Mouse (Mus musculus): ENCODE data around the gene Wdr43. TPM values are rescaled to one million over a fixed set of nuclear protein-coding genes. Genes with fewer than 3 reads are reported as not detected.

The Wdr43 gene
- total and polyA plus RNA-seq, 2 experiments from 2014 or later: 19.4 to 33.6 TPM

DNA sequence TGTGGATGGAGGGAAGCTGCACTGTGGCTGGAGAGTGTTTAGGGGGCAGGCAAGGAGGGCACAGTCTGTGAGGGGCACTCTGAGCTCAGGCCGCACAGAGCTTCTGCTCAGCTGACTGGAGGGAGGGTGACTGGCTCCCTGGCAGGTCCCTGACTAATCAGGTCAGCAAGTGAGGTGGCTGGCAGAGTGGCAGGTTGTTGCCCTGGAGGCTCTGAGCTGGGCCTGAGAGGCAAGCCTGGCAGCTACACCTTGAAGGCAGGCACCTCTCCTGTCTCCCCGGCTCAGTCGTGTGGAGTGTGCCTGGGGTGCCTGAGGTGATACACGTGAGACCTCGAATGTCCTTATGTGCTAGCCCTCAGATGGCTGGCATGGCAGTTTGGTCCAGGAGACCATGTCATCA lies 80.7 kb downstream of the Wdr43 start:
- Histone ChIP-seq H3K27me3 (ENCODE audit: insufficient read depth, low read length) (no peaks in the 10 kb centered on the region), H3K36me3 (ENCODE audit: insufficient read depth, low read length) (no peaks in the 10 kb centered on the region), H3K27ac (no peak overlapping the region), H3K9ac (replicated peaks; ENCODE audit: low read length) (no peak overlapping the region), H3K4me3 (ENCODE audit: low read length) (no peak overlapping the region), H3K4me2 (ENCODE audit: low read depth, low read length) (no peak overlapping the region), H3K9me3 (ENCODE audit: low read length) (no peaks in the 10 kb centered on the region), H3K4me1 (ENCODE audit: insufficient read depth, low read length) (peaks cover 3% of the 10 kb centered on the region)
- 78% methylated on average over 5 of the region's 5 CpGs for WGBS
- ATAC-seq (no peak), DNase-seq (ENCODE audit: low spot score) (no peak)
- TF ChIP-seq CTCF (IDR thresholded peaks at IDR 0.05; ENCODE audit: low read depth): no peak

DNA sequence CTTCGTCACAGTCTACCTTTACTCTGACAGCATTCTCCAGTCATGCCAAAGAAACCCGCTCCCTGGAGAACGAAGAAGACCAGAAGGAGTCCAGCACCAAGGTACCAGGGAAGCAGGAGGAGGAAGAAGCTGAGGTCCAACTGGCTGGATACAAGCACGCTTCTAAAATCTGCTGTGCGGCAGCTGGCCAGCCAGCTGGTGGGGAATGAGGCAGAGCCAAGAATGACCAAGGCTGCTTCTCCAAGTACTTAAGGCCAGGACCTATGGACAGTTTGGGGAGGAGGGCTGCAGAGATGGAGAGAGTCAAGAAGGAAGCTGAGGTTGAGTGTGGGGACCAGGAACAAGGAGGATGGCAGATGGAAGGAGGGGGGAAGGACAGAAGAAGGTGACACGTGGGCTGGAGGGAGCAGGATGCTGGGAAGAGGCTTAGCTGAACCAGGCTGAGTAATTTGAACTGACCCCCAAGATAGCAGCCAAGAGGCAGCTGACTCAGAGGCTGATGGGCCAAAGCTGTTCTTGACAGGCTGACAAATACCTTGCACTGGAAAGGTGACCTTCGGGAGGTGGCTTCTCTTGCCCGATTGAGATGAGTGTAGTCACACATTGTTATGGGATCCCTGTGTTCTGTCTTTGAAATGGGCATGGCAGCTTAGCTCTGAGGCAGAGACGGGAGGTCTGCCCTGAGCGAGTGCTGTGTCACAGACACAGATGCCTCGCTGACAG lies 82.4 kb downstream of the Wdr43 start:
- Histone ChIP-seq H3K36me3 (ENCODE audit: insufficient read depth, low read length) (no peaks in the 10 kb centered on the region), H3K9me3 (ENCODE audit: low read length) (no peaks in the 10 kb centered on the region), H3K27me3 (ENCODE audit: insufficient read depth, low read length) (no peaks in the 10 kb centered on the region), H3K27ac (no peak overlapping the region), H3K4me3 (ENCODE audit: low read length) (no peak overlapping the region), H3K4me1 (ENCODE audit: insufficient read depth, low read length) (no peaks in the 10 kb centered on the region), H3K9ac (replicated peaks; ENCODE audit: low read length) (no peak overlapping the region), H3K4me2 (ENCODE audit: low read depth, low read length) (no peak overlapping the region)
- ATAC-seq (peak; percentile 19; the same call in 1 of the 2 replicates), DNase-seq (ENCODE audit: low spot score) (peak; percentile 36)
- no peak for TF ChIP-seq CTCF (IDR thresholded peaks at IDR 0.05; ENCODE audit: low read depth)
- WGBS: 69% methylated on average over 11 of the region's 11 CpGs

DNA sequence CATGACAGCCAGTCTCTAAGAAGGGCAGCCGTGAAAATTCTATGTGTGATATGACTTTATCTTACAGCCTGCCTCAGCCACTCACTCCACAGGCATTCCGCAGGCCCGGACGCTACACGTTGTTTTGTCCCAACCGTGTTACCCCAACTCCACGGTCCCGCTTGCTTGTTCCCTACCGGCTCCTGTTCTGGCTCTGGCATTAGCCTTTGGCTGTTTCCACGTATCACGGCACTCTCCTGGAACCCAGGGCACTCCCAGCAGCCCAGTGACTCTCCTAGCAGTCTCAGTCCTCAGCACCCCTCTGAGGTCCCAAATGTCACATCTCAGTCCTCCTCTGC lies 82.9 kb downstream of the Wdr43 start:
- 67% methylated on average over 11 of the region's 11 CpGs for WGBS
- ATAC-seq (no peak), DNase-seq (ENCODE audit: low spot score) (no peak)
- H3K9me3 ChIP-seq (ENCODE audit: low read length): no peaks in the 10 kb centered on the region
- no peak overlapping the region for H3K4me2 ChIP-seq (ENCODE audit: low read depth, low read length)
- H3K27ac ChIP-seq: no peak overlapping the region
- no peaks in the 10 kb centered on the region for H3K4me1 ChIP-seq (ENCODE audit: insufficient read depth, low read length)
- H3K4me3 ChIP-seq (ENCODE audit: low read length): no peak overlapping the region
- H3K27me3 ChIP-seq (ENCODE audit: insufficient read depth, low read length): no peaks in the 10 kb centered on the region
- no peaks in the 10 kb centered on the region for H3K36me3 ChIP-seq (ENCODE audit: insufficient read depth, low read length)
- H3K9ac ChIP-seq (replicated peaks; ENCODE audit: low read length): no peak overlapping the region
- TF ChIP-seq CTCF (IDR thresholded peaks at IDR 0.05; ENCODE audit: low read depth): no peak

DNA sequence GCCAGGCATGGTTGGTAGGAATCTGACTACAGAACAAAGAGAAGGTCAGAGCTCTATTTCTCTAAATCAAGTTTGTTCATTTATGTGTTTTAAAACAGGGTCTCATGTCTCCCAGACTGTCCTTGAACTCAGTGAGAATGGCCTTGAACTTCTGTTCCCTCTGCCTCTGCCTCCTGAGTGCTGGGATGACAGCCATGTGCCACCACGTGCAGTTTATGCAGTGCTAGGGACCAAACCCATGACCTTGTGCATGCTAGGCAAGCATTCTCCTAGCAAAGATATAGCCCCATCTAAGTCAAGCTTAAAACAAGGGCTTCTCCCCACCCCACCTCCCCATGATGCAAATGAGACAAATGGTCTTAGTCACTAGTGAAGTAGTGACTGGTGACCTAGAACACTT lies 89.4 kb downstream of the Wdr43 start:
- H3K4me2 ChIP-seq (ENCODE audit: low read depth, low read length): no peak overlapping the region
- no peaks in the 10 kb centered on the region for H3K9me3 ChIP-seq (ENCODE audit: low read length)
- H3K27me3 ChIP-seq (ENCODE audit: insufficient read depth, low read length): no peaks in the 10 kb centered on the region
- DNase-seq (ENCODE audit: low spot score) (no peak), ATAC-seq (no peak)
- no peaks in the 10 kb centered on the region for H3K36me3 ChIP-seq (ENCODE audit: insufficient read depth, low read length)
- no peak overlapping the region for H3K9ac ChIP-seq (replicated peaks; ENCODE audit: low read length)
- H3K27ac ChIP-seq: no peak overlapping the region
- 77% methylated on average over 1 of the region's 1 CpGs for whole genome bisulfite sequencing
- no peak for TF ChIP-seq CTCF (IDR thresholded peaks at IDR 0.05; ENCODE audit: low read depth)
- no peak overlapping the region for H3K4me3 ChIP-seq (ENCODE audit: low read length)
- no peaks in the 10 kb centered on the region for H3K4me1 ChIP-seq (ENCODE audit: insufficient read depth, low read length)

DNA sequence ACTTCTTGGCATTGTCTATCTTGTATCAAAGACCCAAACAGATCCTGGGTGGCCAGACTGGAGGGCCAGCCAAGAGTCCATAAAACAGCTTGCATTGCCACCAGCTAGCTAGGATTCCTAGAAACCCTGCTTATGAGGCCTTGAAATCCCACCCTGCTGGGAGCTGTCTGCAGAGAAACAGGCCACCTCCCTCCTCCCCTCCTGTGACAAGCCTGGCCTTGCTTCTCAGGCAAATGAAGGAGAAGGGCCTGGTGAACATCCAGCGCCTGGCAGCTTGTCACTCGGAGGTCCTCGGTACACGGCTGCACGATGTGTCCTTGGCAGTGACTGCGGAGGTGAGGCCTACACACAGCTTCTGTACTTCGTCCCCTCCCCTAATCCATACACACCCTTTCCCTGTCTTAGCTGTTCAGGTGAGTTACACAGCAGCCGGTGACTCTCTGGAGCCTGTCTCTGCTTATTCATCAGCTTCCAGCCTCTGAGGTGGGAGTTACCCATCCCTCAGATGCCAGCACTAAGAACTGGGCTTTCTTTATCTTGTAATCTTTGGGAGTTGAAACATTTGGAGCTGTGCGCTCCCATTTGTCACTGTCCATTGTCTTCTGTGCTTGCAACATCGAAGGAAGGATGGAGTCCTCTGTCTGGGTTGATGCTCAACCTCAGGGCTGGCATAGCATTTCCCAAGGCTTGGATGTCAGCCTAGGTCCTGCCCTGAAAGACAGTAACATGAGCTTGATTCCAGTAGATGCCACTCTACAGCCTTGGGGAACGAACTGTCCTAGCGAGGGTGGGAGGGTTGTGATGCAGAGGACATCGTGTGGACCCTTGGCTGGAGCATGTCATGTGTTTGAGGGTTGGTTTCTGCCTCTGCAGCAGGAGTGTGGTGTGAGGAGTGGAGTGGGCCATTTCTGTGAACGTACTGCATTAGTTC lies 90.1 kb downstream of the Wdr43 start:
- no peak overlapping the region for H3K9ac ChIP-seq (replicated peaks; ENCODE audit: low read length)
- WGBS: 79% methylated on average over 14 of the region's 14 CpGs
- no peak overlapping the region for H3K27ac ChIP-seq
- no peaks in the 10 kb centered on the region for H3K27me3 ChIP-seq (ENCODE audit: insufficient read depth, low read length)
- no peak overlapping the region for H3K4me3 ChIP-seq (ENCODE audit: low read length)
- ATAC-seq (no peak), DNase-seq (ENCODE audit: low spot score) (no peak)
- H3K4me2 ChIP-seq (ENCODE audit: low read depth, low read length): no peak overlapping the region
- no peaks in the 10 kb centered on the region for H3K4me1 ChIP-seq (ENCODE audit: insufficient read depth, low read length)
- H3K9me3 ChIP-seq (ENCODE audit: low read length): no peaks in the 10 kb centered on the region
- H3K36me3 ChIP-seq (ENCODE audit: insufficient read depth, low read length): no peaks in the 10 kb centered on the region
- TF ChIP-seq CTCF (IDR thresholded peaks at IDR 0.05; ENCODE audit: low read depth): no peak

DNA sequence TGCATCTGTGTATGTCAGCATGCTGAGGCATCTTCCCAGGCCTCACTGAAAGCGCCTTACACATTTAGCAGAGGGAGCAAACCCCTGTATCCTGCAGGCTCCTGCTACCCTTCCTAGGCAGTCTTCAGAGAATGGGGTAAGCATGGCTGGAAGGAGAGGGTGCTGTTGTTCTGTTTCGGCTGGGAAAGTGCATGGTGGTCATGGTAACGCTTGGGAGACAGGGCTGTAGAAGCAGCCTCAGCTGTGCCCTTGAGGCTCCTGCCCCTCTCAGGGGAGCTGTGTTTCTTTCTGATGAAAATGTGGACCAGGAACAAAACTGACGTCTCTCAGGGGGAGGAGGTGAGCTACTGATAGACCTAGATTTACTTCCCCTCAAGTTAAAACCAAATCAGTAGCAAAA lies 92.0 kb downstream of the Wdr43 start:
- no peaks in the 10 kb centered on the region for H3K36me3 ChIP-seq (ENCODE audit: insufficient read depth, low read length)
- TF ChIP-seq CTCF (IDR thresholded peaks at IDR 0.05; ENCODE audit: low read depth): no peak
- no peaks in the 10 kb centered on the region for H3K9me3 ChIP-seq (ENCODE audit: low read length)
- no peak overlapping the region for H3K9ac ChIP-seq (replicated peaks; ENCODE audit: low read length)
- no peaks in the 10 kb centered on the region for H3K27me3 ChIP-seq (ENCODE audit: insufficient read depth, low read length)
- ATAC-seq (peak; percentile 58; the same call in 1 of the 2 replicates), DNase-seq (ENCODE audit: low spot score) (peak; percentile 31)
- no peaks in the 10 kb centered on the region for H3K4me1 ChIP-seq (ENCODE audit: insufficient read depth, low read length)
- no peak overlapping the region for H3K4me3 ChIP-seq (ENCODE audit: low read length)
- no peak overlapping the region for H3K4me2 ChIP-seq (ENCODE audit: low read depth, low read length)
- 32% methylated on average over 4 of the region's 4 CpGs for WGBS
- H3K27ac ChIP-seq: no peak overlapping the region

Other genes starting within 250 kb of the Wdr43 start
- gene Gm4707, start 156.0 kb upstream of the Wdr43 start, total RNA-seq (2014; rRNA removed): 0.36 and 2.1 TPM in 2 replicates
- gene Gm4707, start 156.0 kb upstream of the Wdr43 start, polyA plus RNA-seq (2015; fragmentation: Nextera tagmentation; extraction: Ambion mirVana): 3.1 and 3.8 TPM in 2 replicates
- gene Smchd1, start 140.6 kb upstream of the Wdr43 start, total RNA-seq (2014; rRNA removed): 35.3 and 42.2 TPM in 2 replicates
- gene Smchd1, start 140.6 kb upstream of the Wdr43 start, polyA plus RNA-seq (2015; fragmentation: Nextera tagmentation; extraction: Ambion mirVana): 33.9 and 35.4 TPM in 2 replicates
- gene Ndc80, start 89.0 kb upstream of the Wdr43 start, total RNA-seq (2014; rRNA removed): 3.6 and 3.8 TPM in 2 replicates
- gene Ndc80, start 89.0 kb upstream of the Wdr43 start, polyA plus RNA-seq (2015; fragmentation: Nextera tagmentation; extraction: Ambion mirVana): 6.8 and 9.7 TPM in 2 replicates
- gene Spdya, start 63.8 kb upstream of the Wdr43 start, total RNA-seq (2014; rRNA removed): 0.47 and 0.75 TPM in 2 replicates
- gene Spdya, start 63.8 kb upstream of the Wdr43 start, polyA plus RNA-seq (2015; fragmentation: Nextera tagmentation; extraction: Ambion mirVana): 2.4 and 2.8 TPM in 2 replicates
- gene Togaram2, start 57.4 kb downstream of the Wdr43 start, total RNA-seq (2014; rRNA removed): 1.0 and 6.3 TPM in 2 replicates
- gene Togaram2, start 57.4 kb downstream of the Wdr43 start, polyA plus RNA-seq (2015; fragmentation: Nextera tagmentation; extraction: Ambion mirVana): 0.88 and 1.2 TPM in 2 replicates
- not detected in 2 replicates for gene Pcare, start 137.0 kb downstream of the Wdr43 start, total RNA-seq (2014; rRNA removed)
- gene Pcare, start 137.0 kb downstream of the Wdr43 start, polyA plus RNA-seq (2015; fragmentation: Nextera tagmentation; extraction: Ambion mirVana): not detected in 2 replicates
- 10.1 and 12.5 TPM in 2 replicates for gene Clip4, start 152.6 kb downstream of the Wdr43 start, total RNA-seq (2014; rRNA removed)
- gene Clip4, start 152.6 kb downstream of the Wdr43 start, polyA plus RNA-seq (2015; fragmentation: Nextera tagmentation; extraction: Ambion mirVana): 15.8 and 18.9 TPM in 2 replicates

Measured in hindbrain, postnatal 0 days (tissue).